Mouse (Mus musculus) E14TG2a.4 (cell line): ENCODE measurements around the gene Rab5b.

Experiments used
- H3K27me3 ChIP-seq: 2 replicates; pipeline ENCODE4 v1.6.1; 2014; ENCODE audit warnings: low read length, control low read depth; ENCODE audit not compliant: insufficient read depth
- H3K36me3 ChIP-seq: 2 replicates; pipeline ENCODE4 v1.6.1; 2014; ENCODE audit warnings: low read length, control low read depth; ENCODE audit not compliant: insufficient read depth
- H3K4me1 ChIP-seq: replicated peaks from 2 replicates; pipeline ENCODE4 v1.6.1; 2014; ENCODE audit warnings: low read depth, low read length, control low read depth
- H3K4me3 ChIP-seq: replicated peaks from 2 replicates; pipeline ENCODE4 v1.5.1; 2014; ENCODE audit warnings: mild to moderate bottlenecking, low read length
- H3K9me3 ChIP-seq: 2 replicates; pipeline ENCODE4 v1.6.1; 2014; ENCODE audit warnings: low read length, control low read depth
- CTCF ChIP-seq: conservative IDR thresholded peaks from 2 replicates; pipeline ENCODE4 v1.5.1; 2014; ENCODE audit warnings: low read length
- NANOG ChIP-seq: IDR thresholded peaks from 2 replicates; pipeline ENCODE4 v1.6.1; 2014; ENCODE audit warnings: borderline replicate concordance, low read length, mixed read lengths
- POU5F1 ChIP-seq: IDR thresholded peaks from 2 replicates; pipeline ENCODE4 v1.6.1; 2014; ENCODE audit warnings: low read length, borderline replicate concordance

Gene Rab5b

DNA sequence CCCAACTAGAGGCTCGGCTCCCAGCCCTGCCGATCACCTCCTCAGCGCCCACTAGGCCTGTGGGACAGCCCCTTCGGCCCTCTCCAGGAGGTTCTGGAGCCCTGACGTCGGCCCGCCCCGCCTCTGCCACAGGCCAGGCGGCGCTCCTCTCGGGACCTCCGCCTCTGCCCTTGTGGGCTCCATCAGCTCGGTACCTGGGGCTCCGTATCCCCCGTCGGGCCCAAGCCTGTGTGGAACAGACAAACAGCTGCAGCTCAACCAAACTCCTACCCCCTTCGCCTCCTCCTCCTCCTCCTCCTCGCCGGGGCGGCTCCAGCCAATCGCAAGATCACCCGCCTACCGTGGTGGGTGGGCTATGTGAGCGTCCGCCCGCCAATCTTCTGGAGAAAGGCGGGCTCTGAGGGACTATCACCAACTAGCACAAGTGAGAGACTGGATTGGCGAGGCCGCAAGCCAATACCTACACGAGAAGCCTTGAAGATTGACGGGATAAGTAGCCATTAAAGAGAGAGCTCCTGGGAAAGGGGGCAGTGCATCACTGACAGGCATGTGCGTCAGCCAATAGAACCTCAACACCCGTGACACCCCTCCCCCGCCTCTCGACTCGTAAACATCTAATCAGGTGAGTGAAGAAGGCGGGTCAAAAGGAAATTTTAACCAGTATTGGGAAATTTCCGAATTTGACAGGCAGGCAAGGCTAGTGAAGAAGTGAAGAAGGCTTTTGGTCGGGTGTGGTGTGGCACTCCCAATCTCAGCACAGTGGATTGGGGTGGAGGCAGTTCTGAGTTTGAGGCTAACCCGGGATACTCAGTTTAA is at the start of gene Rab5b:
Gene Rab5b (minus strand): TSS at position 273 of the 816 bp plus-strand sequence.
- H3K9me3 ChIP-seq, result no peaks in the 10 kb centered on the region
- H3K4me3 ChIP-seq, result peak within 1 kb of the TSS; percentile 96
- H3K36me3 ChIP-seq, result peaks cover 48% of the 10 kb centered on the region
- peaks cover 81% of the 10 kb centered on the region for H3K4me1 ChIP-seq
- H3K27me3 ChIP-seq, result no peaks in the 10 kb centered on the region
- TF ChIP-seq NANOG (no peak), CTCF (no peak), POU5F1 (no peak)

DNA sequence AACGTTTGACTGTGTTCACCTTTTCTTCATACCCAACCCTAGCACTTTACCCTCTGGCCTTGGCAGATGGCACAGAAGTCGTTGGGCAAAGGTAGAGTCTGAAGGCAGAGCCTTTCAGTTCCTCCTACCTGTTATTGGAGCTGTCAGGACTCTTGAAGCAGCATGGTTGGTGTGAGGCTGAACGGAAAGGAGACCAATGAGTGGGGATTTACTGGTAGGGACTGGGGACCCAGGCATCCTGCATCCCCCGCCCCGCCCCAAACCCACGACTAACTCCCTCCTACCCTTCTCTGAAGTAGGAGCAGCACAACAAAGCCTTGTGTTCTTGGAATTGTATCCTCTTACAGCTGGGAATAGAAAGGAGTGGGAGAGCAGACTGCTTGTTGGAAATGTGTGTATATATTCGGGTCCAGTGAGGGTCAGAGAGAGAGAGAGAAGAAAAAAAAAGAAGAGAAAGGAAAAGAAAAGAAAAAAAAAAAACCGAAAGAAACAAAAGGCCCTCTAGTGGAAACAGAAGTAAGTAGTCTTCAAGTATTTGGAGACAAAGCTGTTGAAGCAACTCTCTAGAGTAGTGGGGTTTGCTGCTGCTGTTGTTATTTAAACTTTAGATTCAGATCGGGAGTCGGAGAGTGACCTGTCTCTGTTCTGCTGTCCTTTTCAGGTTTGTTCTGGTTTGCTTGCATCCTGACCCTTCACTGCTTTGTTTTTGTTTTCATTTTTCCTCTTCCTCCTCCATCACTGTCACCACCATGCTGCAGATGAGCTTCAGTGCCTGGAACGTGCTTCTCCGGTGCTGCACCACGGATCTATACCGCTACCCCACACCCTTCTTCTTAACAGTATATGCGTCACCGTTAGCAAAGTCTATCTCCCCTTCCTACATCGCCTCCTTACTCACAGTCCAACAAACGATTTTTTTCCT is 48.9 kb upstream of the Rab5b start, which contains the start of gene Dgka:
Gene Dgka (minus strand): TSS at position 176 of the 922 bp plus-strand sequence.
- Histone ChIP-seq H3K4me1 (peaks cover 82% of the 10 kb centered on the region), H3K27me3 (peaks cover 5% of the 10 kb centered on the region), H3K36me3 (peaks cover 5% of the 10 kb centered on the region), H3K4me3 (peak within 1 kb of the TSS; percentile 88), H3K9me3 (no peaks in the 10 kb centered on the region)
- peak; percentile 29 for TF ChIP-seq CTCF
- TF ChIP-seq NANOG, result no peak

DNA sequence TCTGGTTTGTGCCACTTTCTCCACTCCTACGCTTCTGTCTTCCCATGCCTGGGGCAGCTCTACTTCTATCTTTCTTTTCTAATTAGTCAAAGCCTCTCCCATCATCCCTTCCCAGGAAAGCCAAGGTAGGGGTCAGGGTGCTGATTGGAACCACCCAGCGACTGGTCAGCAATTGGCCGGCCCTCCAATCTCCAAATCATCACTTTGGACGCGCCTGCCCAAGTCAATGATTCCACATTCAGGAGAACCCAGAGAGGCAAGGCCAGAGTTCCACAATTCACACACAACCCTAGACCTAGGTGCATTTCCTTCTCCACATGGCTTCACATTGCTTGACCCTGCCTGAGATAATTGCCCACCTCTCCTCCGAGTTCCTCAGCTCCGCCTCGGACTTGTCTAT is 48.1 kb upstream of the Rab5b start:
- TF ChIP-seq CTCF, result no peak
- no peak for TF ChIP-seq NANOG
- TF ChIP-seq POU5F1, result no peak
- Histone ChIP-seq H3K4me3 (peak overlapping the region; percentile 88), H3K4me1 (peaks cover 82% of the 10 kb centered on the region), H3K36me3 (no peaks in the 10 kb centered on the region), H3K9me3 (no peaks in the 10 kb centered on the region), H3K27me3 (peaks cover 5% of the 10 kb centered on the region)

DNA sequence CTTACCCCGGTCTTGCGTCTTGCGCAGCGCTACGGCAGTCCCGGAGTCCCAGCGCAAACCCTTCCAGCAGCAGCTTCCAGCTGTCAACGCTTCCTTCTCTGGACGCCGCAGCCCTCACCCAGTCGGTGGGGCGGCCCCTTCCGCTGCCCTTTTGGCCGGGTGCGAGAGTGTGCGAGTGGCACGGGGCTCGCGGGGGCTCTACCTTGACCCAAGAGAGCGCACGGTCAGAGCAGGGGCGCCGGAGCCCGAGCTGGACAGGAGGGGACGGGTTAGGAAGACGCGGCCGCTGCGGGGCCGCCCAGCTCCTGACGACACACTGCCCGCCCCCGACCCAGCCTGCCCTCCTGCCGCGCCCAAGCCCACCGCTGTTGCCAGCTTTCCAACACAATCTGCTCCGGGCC is 47.7 kb upstream of the Rab5b start:
- H3K4me1 ChIP-seq, result peaks cover 80% of the 10 kb centered on the region
- no peaks in the 10 kb centered on the region for H3K36me3 ChIP-seq
- TF ChIP-seq CTCF (no peak), NANOG (no peak), POU5F1 (no peak)
- peak overlapping the region; percentile 88 for H3K4me3 ChIP-seq
- H3K9me3 ChIP-seq, result no peaks in the 10 kb centered on the region
- peaks cover 5% of the 10 kb centered on the region for H3K27me3 ChIP-seq

DNA sequence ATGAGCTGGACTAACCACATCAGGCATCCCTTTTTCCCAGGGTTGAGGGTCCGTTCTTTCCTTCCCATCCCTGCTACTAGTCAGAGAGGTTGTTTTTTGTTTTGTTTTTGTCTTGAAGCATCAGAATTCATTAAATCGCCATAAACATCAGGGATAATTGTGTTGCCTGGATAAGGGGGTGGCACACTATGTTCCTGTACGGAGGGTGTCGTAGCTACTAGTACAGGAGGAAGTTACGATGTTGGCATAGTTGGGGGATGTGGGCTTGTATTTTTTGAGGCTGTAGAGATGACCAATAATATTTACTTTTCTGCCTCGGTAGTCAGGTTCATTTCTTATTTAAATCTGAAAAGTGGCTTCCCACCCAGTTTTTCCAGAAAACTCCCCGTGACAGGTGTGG is 47.2 kb upstream of the Rab5b start:
- Histone ChIP-seq H3K4me1 (peaks cover 85% of the 10 kb centered on the region), H3K36me3 (no peaks in the 10 kb centered on the region)
- TF ChIP-seq POU5F1, result no peak
- no peak for TF ChIP-seq NANOG
- TF ChIP-seq CTCF, result no peak

DNA sequence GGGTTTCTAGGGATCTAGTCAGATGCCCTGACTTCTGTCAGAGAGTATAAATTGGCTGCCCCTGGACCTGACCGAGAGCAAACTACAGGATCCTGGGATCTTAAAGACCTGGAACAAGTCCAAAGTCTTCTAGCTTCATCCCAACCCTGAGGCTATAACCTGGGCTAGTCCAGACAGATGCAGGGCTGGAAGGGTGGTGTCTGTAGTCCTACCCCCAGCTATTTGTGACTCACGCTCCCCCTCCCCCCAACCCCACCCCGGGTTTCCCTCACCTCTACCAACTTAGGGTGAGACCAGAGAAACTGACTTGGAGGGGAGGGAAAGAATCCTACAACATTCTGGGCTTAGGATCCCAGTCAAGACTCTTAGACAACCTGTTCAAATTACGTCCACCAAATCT is 46.6 kb upstream of the Rab5b start:
- no peak for TF ChIP-seq POU5F1
- no peak for TF ChIP-seq NANOG
- no peak for TF ChIP-seq CTCF
- Histone ChIP-seq H3K9me3 (no peaks in the 10 kb centered on the region), H3K27me3 (peaks cover 5% of the 10 kb centered on the region), H3K4me1 (peaks cover 91% of the 10 kb centered on the region), H3K36me3 (no peaks in the 10 kb centered on the region), H3K4me3 (peak overlapping the region; percentile 88)

More for the DNA sequence above, 47.2 kb upstream of the Rab5b start:
- H3K9me3 ChIP-seq, result no peaks in the 10 kb centered on the region
- H3K4me3 ChIP-seq, result peak overlapping the region; percentile 88
- peaks cover 5% of the 10 kb centered on the region for H3K27me3 ChIP-seq

DNA sequence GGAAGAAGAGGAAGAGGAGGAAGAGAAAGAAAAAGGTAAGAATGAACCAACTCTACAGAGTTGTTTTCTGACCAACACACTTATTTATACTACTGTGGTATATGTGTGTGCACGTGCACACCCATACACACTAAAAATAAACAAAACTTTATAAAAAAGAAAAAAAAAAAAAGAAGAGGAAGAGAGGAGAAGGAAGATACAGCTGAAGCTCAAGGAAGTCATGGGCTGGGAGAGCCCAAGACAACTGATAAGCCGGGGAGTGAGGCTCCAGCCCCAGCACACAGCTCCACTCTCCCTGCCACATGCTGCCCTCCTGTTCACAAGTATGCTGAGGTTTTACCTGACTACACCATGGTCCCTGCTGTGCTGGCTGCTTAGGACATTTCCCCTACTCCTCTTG is 44.2 kb upstream of the Rab5b start:
- Histone ChIP-seq H3K27me3 (peaks cover 5% of the 10 kb centered on the region), H3K4me3 (no peak overlapping the region), H3K9me3 (no peaks in the 10 kb centered on the region), H3K36me3 (peaks cover 14% of the 10 kb centered on the region), H3K4me1 (peaks cover 89% of the 10 kb centered on the region)
- TF ChIP-seq POU5F1, result no peak
- TF ChIP-seq NANOG, result no peak
- TF ChIP-seq CTCF, result no peak

DNA sequence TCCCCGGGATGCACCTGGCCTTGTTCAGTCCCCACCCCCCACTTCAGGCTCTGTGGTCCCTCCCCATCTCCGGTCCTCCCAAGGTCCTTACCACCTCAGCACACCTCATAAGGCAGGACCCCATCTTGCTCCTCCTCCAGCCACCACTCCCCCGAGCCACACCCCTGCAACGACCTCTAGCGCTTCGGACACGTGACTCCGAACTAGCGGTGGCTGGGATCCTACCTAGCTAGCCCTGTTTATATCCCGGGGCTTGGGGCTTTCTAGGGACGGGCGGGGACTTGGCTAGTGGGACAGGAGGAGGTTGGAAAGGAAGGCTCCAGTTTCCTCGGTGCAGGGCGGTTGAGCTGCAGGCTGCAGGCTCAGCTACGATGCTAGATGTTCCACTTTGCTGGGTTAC is 41.4 kb upstream of the Rab5b start:
- Histone ChIP-seq H3K9me3 (no peaks in the 10 kb centered on the region), H3K27me3 (no peaks in the 10 kb centered on the region), H3K36me3 (peaks cover 38% of the 10 kb centered on the region), H3K4me3 (peak overlapping the region; percentile 62), H3K4me1 (peaks cover 63% of the 10 kb centered on the region)
- TF ChIP-seq POU5F1, result no peak
- no peak for TF ChIP-seq CTCF
- TF ChIP-seq NANOG, result no peak
